Mouse (Mus musculus): ENCODE data around the gene Ncbp3.

Gene Ncbp3

DNA sequence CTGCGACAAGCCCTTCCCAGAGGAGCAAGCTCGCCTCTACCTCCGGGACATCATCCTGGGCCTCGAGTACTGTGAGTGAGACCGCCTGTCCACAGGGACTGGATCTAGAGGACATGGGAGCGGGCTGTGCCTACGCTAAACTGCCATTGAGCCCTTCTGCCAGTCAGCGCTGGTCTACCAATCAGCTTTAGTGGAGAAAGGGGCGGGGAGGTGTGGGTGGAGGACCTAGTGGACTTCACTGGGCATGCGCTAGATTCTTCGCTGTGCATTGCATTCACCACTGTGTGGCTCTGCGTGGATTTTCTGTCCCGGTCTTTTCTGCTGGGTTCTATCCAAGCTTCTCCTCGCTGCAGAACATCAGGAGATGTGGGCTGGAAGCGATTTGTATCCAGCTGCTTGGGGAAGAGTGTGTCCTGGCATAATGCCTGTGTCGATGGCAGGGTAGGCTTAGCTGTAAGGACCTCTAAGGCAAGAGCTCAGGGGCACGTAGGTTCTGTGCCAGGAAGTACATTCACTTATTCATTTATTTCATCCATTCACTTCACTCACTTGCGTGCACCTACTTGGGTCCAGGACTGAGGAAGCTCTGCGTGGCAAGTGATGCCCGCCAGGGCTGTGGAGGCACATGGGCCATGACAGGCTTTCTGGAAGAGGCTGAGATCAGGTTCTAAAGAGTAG lies 16.6 kb upstream of the Ncbp3 start:
- peak; percentile 55 for DNase-seq (ENCODE audit: low spot score)

DNA sequence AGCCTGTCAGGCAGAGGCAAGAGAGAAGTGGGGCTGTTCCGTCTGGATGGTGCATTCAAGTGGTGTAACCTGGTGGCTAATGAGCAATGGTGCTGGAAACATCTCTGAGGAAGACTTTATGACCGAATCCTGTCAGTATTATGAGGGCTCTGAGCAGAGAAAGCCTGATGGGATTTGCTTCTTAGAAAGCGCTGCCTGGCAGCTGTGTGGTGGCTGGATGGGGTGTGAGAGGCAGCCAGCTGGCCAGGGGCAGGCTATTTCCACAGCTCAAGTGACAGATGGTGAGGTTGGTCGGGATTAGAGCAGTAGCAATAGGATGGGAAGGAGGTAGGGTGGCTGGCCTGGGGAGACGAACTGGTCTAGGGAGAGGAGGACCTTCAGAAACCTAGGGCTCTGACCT lies 16.0 kb upstream of the Ncbp3 start:
- DNase-seq (ENCODE audit: low spot score), result no peak

DNA sequence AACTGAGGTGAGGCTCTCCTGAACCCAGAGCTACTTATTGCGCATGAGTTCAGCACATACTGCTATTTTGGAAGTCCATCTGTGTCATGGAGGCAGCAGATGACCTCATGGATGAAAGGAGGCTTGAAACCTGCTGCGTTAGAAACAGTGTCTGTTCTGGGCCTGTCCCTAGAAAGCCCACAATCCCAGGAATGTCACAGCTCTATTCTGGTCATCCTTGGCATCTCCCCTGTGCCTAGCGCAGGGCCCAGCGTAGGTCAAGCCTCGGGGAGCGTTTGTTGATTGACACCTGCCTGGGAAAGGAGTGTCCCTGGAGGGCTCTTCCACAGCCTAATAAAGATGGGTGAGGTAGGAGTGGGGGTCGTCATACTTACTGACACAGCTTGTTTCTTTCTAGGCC lies 11.5 kb upstream of the Ncbp3 start:
- no peak for DNase-seq (ENCODE audit: low spot score)

DNA sequence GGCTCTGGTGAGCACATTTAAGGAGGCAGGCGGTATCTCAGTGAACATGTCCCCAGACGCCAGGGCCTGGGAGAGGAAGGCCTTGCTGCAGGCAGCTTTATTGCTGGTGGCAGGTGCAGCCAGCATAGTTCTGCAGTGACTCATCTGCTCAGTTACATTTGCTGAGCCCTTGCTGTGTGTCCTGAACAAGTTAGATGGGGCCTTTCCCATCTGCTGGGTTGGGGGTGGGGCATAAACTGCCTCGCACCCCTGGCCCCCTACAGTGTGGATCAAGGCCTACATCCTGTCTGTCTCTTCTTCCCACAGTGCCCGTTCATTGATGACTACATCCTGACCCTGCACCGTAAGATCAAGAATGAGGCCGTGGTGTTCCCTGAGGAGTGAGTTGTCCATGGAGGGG lies 10.7 kb upstream of the Ncbp3 start:
- DNase-seq (ENCODE audit: low spot score), result no peak

DNA sequence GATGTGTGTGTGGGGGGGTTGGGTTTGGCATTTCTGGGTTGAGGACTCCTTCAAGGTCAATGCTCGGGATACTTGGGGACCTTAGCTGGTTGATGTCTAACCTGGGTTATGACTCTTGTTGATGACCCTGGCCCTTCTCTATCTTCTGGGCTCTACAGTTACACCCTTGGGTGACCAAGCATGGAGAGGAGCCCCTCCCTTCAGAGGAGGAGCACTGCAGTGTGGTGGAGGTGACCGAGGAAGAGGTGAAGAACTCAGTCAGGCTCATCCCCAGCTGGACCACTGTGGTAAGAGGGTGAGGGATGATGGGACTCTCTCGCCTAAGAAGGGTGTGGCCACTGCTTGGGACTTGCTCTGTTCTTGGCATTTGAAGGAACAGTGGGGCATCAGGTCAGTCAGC lies 9.9 kb upstream of the Ncbp3 start:
- DNase-seq (ENCODE audit: low spot score), result no peak

DNA sequence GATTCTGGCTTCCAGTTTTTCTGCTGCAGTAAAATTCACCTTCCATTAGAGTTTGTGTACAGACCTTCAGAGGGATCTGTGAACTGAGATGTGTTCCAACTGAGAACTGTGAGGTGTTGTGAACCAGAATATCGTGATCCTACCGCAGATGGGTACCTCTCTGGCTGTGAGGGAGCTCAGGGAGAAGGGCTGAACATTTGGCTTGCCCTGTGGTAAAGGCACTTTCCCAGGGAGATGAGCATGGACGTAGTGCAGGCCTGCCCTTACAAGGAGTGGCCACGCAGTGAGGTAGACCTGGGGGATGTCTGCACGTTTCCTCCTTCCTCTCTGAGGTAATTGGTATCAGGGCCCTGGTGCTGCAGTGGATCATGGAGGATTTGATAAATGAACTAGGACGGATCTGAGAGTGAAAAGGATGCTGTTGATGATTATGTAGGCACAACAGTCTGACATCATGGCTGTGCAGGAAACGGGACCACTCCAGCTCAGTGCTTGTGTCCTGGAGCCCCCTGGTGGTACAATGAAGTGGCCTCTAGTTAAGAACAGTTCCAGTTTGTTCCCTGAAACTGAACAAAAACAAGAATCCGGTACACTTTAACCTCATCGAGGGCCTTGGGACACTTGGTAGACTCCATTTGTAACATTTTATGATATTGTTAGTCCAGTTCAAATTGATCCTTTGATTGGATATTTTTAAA lies 8.3 kb upstream of the Ncbp3 start:
- DNase-seq (ENCODE audit: low spot score), result no peak

DNA sequence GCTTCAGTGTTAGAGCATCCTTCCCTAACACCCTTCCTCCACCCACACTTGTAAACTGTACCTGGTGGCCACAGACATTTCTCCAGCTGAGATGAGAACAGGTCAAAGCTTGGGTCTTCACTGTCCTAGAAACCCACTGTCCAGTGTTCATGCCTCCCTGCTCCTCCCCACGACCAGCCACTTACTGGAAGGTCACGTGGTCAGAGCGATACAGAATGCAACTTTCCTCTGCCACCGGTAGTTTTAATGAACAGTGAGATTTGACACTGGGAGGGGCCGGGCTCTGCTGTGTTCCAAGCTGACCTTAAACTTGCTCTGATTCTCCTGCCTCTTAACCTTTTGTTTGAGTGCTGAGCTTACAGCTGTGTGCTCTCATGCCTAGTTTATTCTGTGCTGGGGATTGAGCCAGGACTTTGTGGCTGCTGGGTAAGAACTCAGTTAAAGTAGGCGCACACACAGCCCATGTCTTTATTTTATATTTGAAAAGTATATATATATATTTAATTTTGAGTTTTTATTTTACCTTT lies 3.3 kb upstream of the Ncbp3 start:
- no peak for DNase-seq (ENCODE audit: low spot score)

DNA sequence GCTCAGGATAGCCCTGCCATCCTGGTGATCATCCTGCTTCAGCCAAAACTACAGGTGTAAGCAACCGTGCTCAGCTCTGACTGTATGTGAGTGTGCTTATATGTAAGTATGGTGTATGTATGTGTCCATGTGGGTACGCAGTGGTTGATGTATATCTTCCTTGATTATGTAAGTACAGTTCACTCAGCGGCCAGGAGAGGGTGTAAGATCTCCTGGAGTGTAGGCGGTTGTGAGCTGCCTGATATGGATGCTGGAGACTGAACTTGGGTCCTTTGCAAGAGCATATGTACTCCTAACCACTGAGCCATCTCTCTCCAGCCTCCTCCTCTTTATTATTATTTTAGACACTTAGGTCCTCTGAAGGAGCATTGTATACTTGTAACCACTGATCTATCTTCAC lies 2.8 kb upstream of the Ncbp3 start:
- no peak for DNase-seq (ENCODE audit: low spot score)

DNA sequence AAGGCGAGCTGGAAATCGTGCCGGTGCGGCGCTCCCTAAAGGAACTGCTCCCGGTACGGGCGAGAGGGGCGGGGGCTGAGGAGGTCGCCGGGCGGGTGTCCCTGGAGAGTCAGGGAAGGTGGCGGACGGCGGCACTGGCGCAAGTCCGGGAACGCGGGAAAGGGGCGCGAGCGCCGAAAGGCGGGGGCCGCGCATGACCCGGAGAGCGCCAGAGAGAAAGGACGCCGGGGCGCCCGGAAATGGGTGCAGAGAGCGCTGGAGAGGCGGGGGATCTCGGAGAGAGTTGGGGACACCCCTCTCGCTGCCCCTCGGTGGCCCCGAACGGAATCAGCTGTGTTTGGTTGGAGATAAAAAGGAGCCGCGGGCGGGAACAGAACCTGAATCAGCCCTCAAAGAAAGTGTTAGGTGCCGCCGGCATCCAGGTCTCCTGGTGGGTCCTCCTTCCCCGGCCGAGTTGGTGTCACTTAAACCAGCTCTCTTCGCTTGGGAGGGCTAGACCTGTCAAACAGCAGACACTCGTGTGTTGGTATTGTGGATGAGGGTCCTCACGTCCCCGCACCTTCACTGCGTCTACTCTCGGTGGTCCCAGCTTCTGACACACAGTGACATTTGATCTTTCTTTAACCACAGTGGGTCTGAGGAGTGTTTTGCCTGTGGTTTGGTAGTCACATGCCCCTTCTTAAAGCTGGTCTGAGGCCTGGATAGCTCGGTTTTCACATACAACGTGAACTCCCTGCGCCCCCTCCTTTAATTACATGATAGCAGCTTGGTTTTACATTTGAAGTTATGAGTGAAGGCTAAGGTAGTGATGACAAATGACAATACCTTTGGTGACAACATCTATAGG lies 670 bp downstream of the Ncbp3 start:
- no peak for DNase-seq (ENCODE audit: low spot score)

DNA sequence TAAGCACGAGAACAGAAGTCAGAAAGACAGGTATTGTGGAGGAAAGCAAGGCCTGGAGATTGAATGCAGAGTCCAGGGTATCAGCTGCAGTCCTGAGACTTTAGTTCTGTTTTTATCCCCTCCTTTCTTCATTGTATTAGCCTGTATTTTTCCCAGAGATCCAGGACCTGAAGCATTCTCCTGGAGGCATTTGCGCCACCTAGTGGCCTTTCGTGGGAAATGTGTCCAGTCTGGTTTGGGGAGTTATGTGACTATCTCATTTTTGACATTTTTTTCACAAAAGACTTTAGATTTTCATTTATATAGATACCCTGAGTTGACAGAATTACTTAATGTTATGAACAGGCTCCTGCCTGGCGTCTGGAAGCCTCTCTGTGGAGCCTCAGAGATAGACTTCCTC lies 1.8 kb downstream of the Ncbp3 start:
- peak; percentile 61 for DNase-seq (ENCODE audit: low spot score)

DNA sequence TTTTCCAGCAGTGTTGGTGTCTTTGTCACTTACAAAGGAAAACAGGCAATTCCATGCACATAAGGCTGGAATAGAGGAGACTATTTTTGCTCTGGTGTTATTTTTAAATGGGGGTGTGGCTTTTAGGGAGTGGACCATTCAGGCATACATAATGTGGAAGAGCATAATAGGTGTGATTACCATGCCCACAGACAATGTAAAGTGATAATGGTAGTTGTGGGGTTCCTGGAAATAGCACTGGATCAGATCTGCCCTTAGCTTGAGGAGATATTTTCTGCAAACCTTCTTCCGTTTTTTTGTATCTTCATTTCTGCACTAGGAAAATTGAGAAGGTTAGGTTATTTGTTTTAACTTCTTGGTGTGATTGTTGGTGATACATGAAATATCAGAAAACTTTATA lies 5.2 kb downstream of the Ncbp3 start:
- DNase-seq (ENCODE audit: low spot score), result no peak

DNA sequence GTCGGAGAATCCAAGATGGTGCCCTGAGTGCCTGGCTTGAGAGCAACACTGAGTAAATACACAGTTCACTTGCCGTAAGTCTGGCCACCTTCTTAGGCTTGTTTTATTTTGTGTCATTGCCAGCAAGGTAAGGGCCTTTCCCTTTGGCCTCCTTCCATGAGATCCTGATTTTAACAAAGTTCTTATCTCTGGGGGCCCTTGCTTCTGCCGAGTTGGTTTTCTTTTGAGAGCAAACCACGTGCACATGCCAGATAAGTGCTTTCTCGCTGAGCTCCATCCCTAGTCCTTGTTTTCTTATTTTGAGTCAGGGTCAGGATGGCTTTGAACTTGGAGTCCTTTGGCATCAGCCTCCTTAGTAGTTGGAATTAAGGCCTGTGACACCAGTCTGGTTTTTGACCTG lies 10.1 kb downstream of the Ncbp3 start:
- no peak for DNase-seq (ENCODE audit: low spot score)

DNA sequence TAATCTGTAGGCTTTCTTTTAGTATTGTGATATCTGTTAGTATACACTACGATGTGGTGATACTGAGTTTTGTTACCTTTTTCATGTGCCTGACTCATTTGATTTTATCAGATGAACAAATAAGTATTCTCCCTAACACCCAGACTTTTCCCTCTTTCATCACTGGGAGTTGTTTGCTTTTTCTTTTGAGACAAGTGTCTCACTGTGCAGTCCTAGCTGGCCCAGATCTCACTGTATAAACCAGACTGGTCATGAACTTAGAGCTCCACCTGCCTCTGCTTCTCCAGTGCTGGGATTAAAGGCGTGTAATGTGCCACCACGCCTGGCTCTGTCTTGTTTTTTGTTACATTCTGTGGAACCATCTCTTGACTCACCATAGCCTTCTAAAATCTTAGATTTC lies 12.0 kb downstream of the Ncbp3 start:
- no peak for DNase-seq (ENCODE audit: low spot score)

DNA sequence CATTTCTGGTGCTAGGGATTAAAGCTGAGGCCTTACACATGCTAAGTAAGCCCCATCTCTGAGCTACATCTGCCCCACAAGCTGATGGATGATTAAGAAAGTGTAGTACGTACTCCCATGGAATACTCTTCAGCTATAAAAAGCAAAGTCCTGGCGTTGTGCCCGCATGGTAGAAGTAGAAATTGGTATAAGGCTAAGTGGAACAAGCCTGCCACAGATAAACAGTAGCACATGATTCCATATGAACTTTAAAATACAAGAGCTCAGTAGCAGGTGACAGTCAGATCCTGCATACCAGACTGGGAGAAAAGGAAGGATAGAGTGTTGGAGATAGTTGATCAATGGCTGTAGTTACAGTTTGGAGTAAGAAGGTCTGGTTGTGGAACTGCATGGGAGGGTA lies 13.8 kb downstream of the Ncbp3 start:
- no peak for DNase-seq (ENCODE audit: low spot score)

DNA sequence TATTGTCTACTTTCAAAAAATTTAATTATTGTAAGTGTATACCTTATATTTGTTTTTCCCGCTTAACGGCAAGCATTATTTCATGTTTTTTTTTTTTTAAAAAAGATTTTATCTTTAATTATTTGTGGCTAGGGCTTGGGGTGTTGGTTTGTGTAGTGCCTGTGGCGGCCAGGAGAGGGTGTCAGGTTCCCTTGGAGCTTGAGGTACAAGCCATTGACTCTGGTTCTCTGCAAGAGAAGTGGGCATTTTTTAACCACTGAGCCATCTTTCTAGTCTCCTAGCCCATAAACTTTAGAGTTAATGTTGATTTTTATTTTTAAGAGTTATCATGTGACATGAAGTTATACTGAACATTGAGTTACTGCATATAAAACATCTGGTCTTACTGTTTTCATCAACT lies 24.3 kb downstream of the Ncbp3 start:
- DNase-seq (ENCODE audit: low spot score), result no peak

DNA sequence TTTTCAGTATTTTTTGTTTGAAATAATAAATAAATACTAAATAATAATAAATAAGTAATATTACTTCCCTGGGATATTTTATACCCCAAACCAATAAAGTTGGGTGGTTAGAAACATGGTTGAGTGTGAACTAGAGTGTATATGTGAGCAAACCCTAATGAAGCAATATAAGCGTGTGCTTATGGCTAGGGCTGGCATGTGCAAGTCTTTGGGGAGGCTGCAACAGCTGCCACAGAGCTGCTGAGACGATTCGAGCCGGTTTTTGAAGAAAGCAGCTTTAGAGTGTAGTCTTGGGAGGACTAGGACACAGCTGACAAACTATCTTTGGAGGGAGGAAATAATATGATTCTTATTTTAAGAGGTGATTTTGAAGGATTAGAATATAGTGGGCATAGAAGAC lies 28.7 kb downstream of the Ncbp3 start:
- DNase-seq (ENCODE audit: low spot score), result no peak

DNA sequence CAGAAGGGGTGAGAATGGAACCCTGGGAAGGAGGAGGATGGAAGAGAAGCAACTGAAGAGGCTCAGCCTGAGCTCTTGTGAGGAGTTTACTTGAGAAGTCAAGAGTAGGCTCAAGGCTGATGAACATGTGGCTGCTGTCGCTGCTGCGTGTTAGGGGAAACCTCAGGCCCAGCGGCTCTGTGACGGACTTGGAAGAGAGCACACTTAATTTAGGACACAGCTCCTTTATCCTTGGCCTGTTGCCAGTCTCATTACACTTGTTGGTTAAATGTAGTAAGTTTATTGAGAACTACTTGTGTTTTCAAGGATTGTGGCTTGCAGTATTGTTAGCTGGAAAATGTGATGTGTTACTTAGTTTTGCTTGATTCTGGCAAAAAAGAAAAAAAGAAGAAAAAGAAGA lies 29.1 kb downstream of the Ncbp3 start:
- DNase-seq (ENCODE audit: low spot score), result no peak

DNA sequence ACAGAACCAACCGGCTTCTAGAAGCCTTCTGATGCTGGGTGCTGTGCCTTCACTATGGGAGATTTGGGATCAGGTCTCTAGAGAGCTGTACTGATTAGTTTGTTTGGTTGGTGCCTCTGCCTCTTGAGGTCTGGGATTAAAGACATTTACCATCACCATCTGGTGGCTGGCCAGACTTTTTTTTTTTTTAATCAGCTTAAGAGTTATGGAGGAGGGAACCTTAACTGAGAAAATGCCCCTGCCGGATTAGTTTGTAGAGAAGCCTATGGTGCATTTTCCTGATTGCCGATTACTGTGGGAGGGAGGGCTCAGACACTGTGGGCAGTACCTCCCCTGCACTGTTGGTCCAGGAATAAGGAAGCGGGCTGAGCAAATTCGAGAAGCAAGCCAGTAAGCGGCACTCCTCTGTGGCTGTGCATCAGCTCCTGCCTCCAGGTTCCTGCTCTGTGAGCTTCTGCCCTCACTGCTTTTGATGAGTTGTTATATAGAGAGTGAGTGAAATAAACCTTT lies 29.7 kb downstream of the Ncbp3 start:
- DNase-seq (ENCODE audit: low spot score), result no peak

DNA sequence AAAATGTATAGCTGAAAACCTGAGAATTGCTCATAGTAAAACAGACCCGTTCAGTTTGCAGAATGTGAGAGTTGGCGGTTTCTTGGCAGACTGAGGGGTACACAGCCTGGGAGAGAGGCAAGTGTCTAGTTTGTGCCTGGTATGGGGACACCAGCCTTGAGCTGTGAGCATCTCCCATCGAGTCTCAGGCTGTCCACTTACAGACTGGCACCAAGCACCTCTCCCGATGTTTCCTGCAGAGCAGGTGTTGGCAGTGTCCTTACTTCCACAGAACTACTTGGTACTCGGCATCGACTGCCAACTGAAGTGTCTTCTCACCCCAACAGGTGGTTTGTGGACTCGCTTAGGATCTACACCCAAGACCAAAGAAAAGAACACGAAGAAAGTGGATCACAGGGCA lies 31.0 kb downstream of the Ncbp3 start:
- no peak for DNase-seq (ENCODE audit: low spot score)

DNA sequence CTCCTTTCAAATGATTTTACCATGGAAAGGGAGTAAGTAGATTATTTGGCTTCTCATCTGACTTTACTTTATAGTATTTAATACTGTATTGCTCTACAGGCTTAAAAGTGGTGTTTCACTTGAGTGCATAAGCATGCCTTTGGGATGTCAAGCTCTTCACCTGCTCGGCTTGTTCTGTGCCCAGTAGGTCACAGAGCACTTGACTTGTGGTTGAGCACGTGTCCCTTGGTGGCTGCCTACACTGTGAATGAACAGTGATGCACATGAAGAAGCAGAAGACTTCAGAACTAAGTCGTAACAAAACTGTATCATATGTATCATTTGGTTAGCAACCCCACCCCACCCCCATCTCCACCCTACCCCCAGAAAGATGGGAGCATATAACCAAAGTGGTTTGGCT lies 32.7 kb downstream of the Ncbp3 start:
- no peak for DNase-seq (ENCODE audit: low spot score)

DNA sequence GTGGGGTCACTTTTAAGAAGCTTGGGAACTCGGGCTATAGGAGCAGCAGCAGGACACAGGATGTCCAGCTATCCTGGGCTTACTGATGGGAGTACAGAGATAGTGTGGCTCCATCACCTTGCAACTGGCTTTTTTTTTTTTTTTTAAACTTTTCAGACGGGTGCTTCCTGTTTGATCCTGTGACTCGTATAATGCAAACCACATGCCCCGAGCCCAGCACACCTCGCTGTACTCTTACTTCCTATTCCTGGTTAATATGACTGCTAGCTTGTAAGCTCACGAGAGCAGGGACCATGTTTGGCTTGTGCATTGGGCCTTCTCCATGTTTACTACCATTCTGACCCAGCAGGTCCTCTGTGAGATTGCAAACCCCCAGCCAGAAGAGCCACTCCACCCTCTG lies 36.7 kb downstream of the Ncbp3 start:
- DNase-seq (ENCODE audit: low spot score), result no peak

DNA sequence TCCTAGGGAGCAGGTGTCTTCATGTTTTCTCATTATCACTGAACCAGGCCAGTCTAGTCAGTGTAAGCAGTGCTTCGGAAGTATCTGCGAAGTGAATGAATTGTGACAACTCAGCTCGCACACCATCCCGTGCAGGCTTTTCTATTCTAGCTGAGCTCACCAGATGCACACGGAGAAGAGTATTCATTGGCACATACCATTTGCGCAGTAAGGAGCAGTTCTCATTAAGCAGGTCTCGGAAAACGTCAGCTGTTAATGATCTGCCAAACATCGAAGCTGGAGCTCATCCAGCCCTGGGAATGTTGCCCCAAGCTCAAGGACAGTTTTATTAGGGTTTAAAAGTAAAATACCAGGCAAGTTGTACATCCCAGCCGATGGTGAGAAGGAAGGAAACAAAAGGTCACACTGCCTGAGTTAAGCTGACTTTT lies 37.2 kb downstream of the Ncbp3 start:
- no peak for DNase-seq (ENCODE audit: low spot score)

DNA sequence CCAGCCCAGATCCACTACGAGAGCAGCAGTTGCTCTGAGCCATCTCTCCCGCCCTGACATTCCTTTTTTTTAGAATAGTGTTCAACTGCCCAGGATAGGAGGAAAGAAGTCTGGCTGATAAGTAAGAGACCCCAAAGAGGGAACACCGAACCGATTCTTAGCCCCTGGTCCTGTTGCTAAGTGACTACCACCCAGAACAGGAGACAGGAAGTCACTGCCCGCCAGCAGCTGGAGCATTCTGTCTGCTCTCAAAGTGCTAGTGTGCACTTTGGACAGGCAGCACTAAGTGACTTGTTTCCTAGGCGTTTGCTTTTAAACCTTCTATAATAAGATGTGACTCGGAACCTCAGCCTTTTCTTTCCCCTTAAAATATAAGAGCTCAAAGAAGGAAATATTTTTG lies 37.8 kb downstream of the Ncbp3 start:
- no peak for DNase-seq (ENCODE audit: low spot score)

Data from spleen, adult 12 weeks (tissue).